Mouse (Mus musculus) embryonic facial prominence, embryonic 11.5 days (tissue): ENCODE results near the gene Popdc3. TPM values are rescaled to one million over a fixed set of nuclear protein-coding genes. Genes with fewer than 3 reads are reported as not detected.

Experiments
- ATAC-seq: fragments of 200-750 bp; cut with Nextera tagmentation; replicated peaks from 2 replicates; pipeline ENCODE4 v1.8.0; 2017; ENCODE audit warnings: low read depth; ENCODE audit not compliant: insufficient number of reproducible peaks, low FRiP score, low TSS enrichment
- DNase-seq: peaks from one replicate; pipeline ENCODE4 v3.0.0-alpha.2; 2015; ENCODE audit warnings: low spot score
- H3K27ac ChIP-seq: fragments of 300-500 bp; sonication (generic); replicated peaks from 2 replicates; pipeline ENCODE4 v1.5.1; 2014; ENCODE audit warnings: mild to moderate bottlenecking, low read depth, low read length, control low read depth
- H3K27me3 ChIP-seq: fragments of 300-500 bp; sonication (generic); 2 replicates; pipeline ENCODE4 v1.6.1; 2014; ENCODE audit warnings: mild to moderate bottlenecking, low read length, moderate library complexity, mixed read lengths; ENCODE audit not compliant: control insufficient read depth, insufficient read depth
- H3K36me3 ChIP-seq: fragments of 300-500 bp; sonication (generic); replicated peaks from 2 replicates; pipeline ENCODE4 v1.6.1; 2014; ENCODE audit warnings: low read depth, mild to moderate bottlenecking, low read length, moderate library complexity, mixed read lengths; ENCODE audit not compliant: control insufficient read depth, insufficient read depth
- H3K4me1 ChIP-seq: fragments of 300-500 bp; sonication (generic); 2 replicates; pipeline ENCODE4 v1.6.1; 2014; ENCODE audit warnings: low read length, mixed read lengths; ENCODE audit not compliant: control insufficient read depth, insufficient read depth
- H3K4me2 ChIP-seq: fragments of 300-500 bp; sonication (generic); 2 replicates; pipeline ENCODE4 v1.6.1; 2014; ENCODE audit warnings: low read depth, mild to moderate bottlenecking, control low read depth, low read length, moderate library complexity
- H3K4me3 ChIP-seq: fragments of 300-500 bp; sonication (generic); 2 replicates; pipeline ENCODE4 v1.5.1; 2014; ENCODE audit warnings: low read depth, low read length, control low read depth
- H3K9ac ChIP-seq: fragments of 300-500 bp; sonication (generic); replicated peaks from 2 replicates; pipeline ENCODE4 v1.6.1; 2014; ENCODE audit warnings: mild to moderate bottlenecking, control low read depth, low read length
- H3K9me3 ChIP-seq: fragments of 300-500 bp; sonication (generic); replicated peaks from 2 replicates; pipeline ENCODE4 v1.6.1; 2016; ENCODE audit warnings: mild to moderate bottlenecking, low read length, inconsistent platforms, mixed read lengths; ENCODE audit not compliant: control insufficient read depth
- WGBS: fragments of 180-500 bp; shearing (Covaris S2); extraction: QIAGEN DNeasy Blood & Tissue Kit; methylation state at CpG from one replicate; pipeline ENCODE4 v1.1.7; 2014; 5-methylcytosine and 5-hydroxymethylcytosine counted together
- polyA plus RNA-seq: library from polyadenylated mRNA; unstranded; fragments of >200 nt; fragmentation: Nextera tagmentation; extraction: Ambion mirVana; gene quantifications from 2 replicates; pipeline ENCODE4 v1.2.1, GENCODE M21; 2014

The Popdc3 gene
- polyA plus RNA-seq, 1 experiment from 2014 or later = 0.62 TPM

GRCm38 (mm10) chr10:45299509-45299908, 121.6 kb downstream of the Popdc3 start:
- H3K9me3 ChIP-seq = no peaks in the 10 kb centered on the region
- no peak overlapping the region for H3K9ac ChIP-seq
- WGBS = 84% methylated on average over 4 of the region's 4 CpGs
- ATAC-seq (no peak), DNase-seq (no peak)
- H3K27me3 ChIP-seq = no peaks in the 10 kb centered on the region
- no peaks in the 10 kb centered on the region for H3K4me1 ChIP-seq
- H3K4me3 ChIP-seq = no peak overlapping the region
- H3K4me2 ChIP-seq = no peak overlapping the region
- no peak overlapping the region for H3K27ac ChIP-seq
- H3K36me3 ChIP-seq = no peaks in the 10 kb centered on the region

DNA sequence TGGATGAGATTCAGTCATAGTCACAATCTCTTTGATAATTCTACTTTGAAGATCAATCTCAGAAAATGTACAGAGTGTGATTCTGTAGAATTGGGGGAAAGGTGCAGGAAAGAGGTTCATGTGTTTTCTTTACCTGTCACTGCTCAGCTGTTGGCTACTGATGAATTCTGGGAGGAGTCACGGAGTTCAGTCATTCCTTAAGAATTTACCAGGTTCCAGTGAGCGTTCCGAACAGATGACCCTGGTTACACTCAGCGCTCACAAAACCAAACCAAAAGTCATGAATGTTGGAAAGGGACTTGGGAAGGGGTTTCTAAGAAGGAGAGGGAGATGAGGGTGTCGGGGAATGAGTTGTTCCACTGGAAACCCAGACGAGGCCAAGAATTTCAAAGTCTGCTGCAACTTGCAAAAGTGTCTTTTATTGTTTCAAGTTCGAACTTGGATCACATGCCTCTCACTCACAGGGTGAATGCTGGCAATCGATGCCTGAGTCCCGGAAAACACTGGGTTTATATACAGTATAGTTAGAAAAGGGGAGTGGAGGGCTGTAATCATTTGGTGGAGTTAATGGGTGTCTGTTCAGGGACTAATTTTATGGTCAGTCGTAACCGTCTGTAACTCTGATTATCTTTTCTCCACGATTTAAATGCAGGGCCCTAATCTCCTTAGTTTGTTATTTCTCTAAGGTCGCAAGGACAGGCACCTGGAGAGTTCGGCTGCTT, 125.6 kb downstream of the Popdc3 start:
- WGBS = 79% methylated on average over 14 of the region's 14 CpGs
- H3K4me3 ChIP-seq = no peak overlapping the region
- no peak overlapping the region for H3K9ac ChIP-seq
- no peak for ATAC-seq
- H3K27ac ChIP-seq = no peak overlapping the region
- no peaks in the 10 kb centered on the region for H3K4me1 ChIP-seq
- H3K9me3 ChIP-seq = no peaks in the 10 kb centered on the region
- no peak for DNase-seq
- no peaks in the 10 kb centered on the region for H3K27me3 ChIP-seq
- H3K4me2 ChIP-seq = no peak overlapping the region
- no peaks in the 10 kb centered on the region for H3K36me3 ChIP-seq

GRCm38 (mm10) chr10:45305173-45305572, 127.3 kb downstream of the Popdc3 start:
- Histone ChIP-seq H3K27me3 (no peaks in the 10 kb centered on the region), H3K36me3 (no peaks in the 10 kb centered on the region), H3K9me3 (no peaks in the 10 kb centered on the region), H3K4me3 (no peak overlapping the region), H3K27ac (no peak overlapping the region), H3K4me1 (no peaks in the 10 kb centered on the region), H3K9ac (no peak overlapping the region), H3K4me2 (no peak overlapping the region)
- ATAC-seq (no peak), DNase-seq (no peak)
- 90% methylated on average over 5 of the region's 5 CpGs for WGBS

- Histone ChIP-seq H3K4me1 (no peaks in the 10 kb centered on the region), H3K4me3 (no peak overlapping the region), H3K27me3 (no peaks in the 10 kb centered on the region), H3K4me2 (no peak overlapping the region), H3K36me3 (no peaks in the 10 kb centered on the region), H3K9ac (no peak overlapping the region), H3K9me3 (no peaks in the 10 kb centered on the region), H3K27ac (no peak overlapping the region)
- WGBS = 83% methylated on average over 5 of the region's 5 CpGs
- DNase-seq (no peak), ATAC-seq (no peak)
Observed at GRCm38 (mm10) chr10:45311129-45311528, 133.2 kb downstream of the Popdc3 start.

DNA sequence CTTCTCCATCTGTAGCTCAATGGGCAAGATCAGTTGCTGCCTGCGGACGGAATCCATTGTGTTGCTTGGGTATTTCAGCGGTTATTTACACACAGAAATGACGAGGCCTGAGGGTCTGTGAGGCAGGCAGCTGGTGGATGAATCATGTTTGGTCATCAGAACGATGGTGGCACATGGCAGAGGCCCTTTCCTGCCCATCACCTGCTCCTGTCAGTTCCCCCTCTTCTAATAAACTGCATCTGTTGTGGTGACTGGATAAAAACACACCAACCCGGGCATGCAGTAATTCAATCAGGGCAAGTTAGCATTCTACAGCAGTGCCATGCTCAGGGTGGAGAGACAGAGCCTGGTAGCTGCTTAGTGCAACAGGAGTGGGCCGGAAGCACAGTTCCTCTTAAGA, 133.7 kb downstream of the Popdc3 start:
- Histone ChIP-seq H3K4me1 (no peaks in the 10 kb centered on the region), H3K4me3 (no peak overlapping the region), H3K9ac (no peak overlapping the region), H3K27me3 (no peaks in the 10 kb centered on the region), H3K27ac (no peak overlapping the region), H3K9me3 (no peaks in the 10 kb centered on the region), H3K36me3 (no peaks in the 10 kb centered on the region), H3K4me2 (no peak overlapping the region)
- DNase-seq (no peak), ATAC-seq (no peak)
- WGBS = 74% methylated on average over 7 of the region's 7 CpGs

GRCm38 (mm10) chr10:45314865-45315264, 137.0 kb downstream of the Popdc3 start:
- no peaks in the 10 kb centered on the region for H3K27me3 ChIP-seq
- no peak overlapping the region for H3K27ac ChIP-seq
- H3K9me3 ChIP-seq = no peaks in the 10 kb centered on the region
- WGBS = 88% methylated on average over 16 of the region's 16 CpGs
- H3K4me2 ChIP-seq = no peak overlapping the region
- DNase-seq (no peak), ATAC-seq (no peak)
- H3K4me1 ChIP-seq = no peaks in the 10 kb centered on the region
- no peak overlapping the region for H3K9ac ChIP-seq
- no peaks in the 10 kb centered on the region for H3K36me3 ChIP-seq
- H3K4me3 ChIP-seq = no peak overlapping the region

DNA sequence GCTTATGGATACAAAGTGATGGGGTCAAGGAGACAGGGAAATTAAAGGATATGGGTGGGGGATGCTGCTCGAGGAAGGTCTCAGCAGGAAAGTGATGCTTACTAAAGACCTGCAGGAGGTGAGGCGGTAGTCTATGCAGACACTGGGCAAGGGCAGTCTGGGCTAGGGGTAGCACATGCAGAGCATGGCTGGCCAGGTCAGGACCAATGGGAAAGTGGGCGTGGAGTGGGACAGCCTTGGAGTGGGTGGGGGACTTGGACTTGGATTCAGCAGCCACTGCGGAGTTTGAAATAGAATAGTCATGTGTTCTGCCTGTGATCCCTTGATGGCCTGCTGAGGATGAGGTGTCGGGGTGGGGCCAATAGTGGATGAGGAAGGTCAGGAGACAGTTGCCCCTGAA, 141.0 kb downstream of the Popdc3 start:
- Histone ChIP-seq H3K9me3 (no peaks in the 10 kb centered on the region), H3K9ac (no peak overlapping the region), H3K36me3 (no peaks in the 10 kb centered on the region), H3K4me1 (no peaks in the 10 kb centered on the region), H3K27me3 (no peaks in the 10 kb centered on the region), H3K4me3 (no peak overlapping the region), H3K27ac (no peak overlapping the region), H3K4me2 (no peak overlapping the region)
- WGBS = 85% methylated on average over 5 of the region's 5 CpGs
- ATAC-seq (no peak), DNase-seq (no peak)

DNA sequence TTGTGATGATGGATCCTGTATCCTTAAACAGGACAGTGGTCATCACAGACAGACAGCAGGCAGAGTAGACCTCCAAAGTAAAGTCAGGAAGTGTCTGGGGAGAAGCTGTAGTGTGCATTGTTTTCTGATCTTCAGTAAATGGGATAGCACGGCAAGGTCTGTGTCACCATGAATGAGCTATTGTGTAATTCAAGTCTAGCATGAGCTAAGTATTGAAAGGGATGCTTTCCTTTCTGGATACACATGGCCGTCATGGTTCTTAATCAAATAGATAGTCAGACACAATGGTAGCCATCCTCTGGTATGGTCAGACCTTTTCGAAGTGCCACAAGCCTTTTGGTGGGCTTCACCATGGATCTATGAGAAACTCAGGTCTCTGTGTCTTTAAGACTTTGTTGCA, 142.4 kb downstream of the Popdc3 start:
- H3K4me2 ChIP-seq = no peak overlapping the region
- no peaks in the 10 kb centered on the region for H3K9me3 ChIP-seq
- no peak for DNase-seq
- H3K36me3 ChIP-seq = no peaks in the 10 kb centered on the region
- 61% methylated on average over 3 of the region's 3 CpGs for whole genome bisulfite sequencing
- H3K4me1 ChIP-seq = no peaks in the 10 kb centered on the region
- H3K4me3 ChIP-seq = no peak overlapping the region
- no peak overlapping the region for H3K9ac ChIP-seq
- H3K27ac ChIP-seq = no peak overlapping the region
- H3K27me3 ChIP-seq = no peaks in the 10 kb centered on the region
- ATAC-seq = no peak
